Mouse (Mus musculus): ENCODE data around the gene Ing3. TPM values are rescaled to one million over a fixed set of nuclear protein-coding genes. Genes with fewer than 3 reads are reported as not detected.
A peak's percentile ranks its signal among the peaks of the same experiment; 100 is the strongest.

Ing3 gene
- polyA plus RNA-seq, 1 experiment, result 6.9 TPM

DNA sequence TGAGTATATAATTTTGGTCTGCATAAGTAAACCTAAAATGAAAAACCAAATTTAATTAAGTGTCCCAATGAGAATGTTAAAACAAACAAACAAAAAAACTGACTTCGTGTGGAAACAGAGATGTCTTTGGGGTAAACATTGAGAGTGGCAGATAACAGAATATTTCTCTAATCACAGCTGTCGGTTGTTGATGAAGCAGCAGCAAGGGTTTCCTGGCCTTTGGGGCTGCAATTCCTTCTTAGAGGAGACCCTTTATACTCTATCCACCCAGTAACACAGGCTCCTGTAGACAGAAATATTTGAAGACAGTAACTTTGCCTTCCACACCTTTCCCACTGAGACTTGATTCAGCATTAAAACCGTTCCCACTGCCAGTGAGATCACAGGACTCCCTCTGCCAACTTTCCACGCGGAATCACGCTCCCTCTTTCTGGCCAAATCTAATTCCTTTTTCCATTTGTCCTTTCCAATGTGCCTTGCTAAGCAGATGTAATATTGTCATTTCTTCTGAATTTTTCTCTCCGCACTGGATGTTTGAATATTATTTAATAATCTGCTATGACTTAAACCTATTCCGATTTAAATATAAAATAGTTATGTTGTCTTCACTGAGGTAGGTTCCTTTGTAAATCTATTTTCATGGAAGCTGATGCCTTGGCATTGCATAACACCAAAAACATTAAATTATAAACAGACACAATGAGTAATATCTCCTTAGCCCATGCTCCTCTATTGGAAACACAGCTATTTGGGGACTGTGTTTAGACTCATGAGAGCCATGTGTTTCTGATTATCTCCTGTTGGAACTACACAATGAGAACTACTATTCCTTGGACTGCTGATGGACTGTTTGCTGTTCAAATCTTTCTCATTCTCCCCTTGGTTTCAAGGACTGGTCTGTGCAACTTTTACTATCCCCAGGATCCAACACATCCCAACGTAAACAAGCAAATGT is 41.1 kb downstream of the Ing3 start:
- Histone ChIP-seq H3K4me3 (replicated peaks) (no peak overlapping the region), H3K27me3 (replicated peaks) (peaks cover 24% of the 10 kb centered on the region), H3K9me3 (no peaks in the 10 kb centered on the region), H3K36me3 (replicated peaks; ENCODE audit: low read length) (no peaks in the 10 kb centered on the region), H3K4me1 (peaks cover 15% of the 10 kb centered on the region)
- TF ChIP-seq GATA1 (IDR thresholded peaks at IDR 0.05; ENCODE audit: borderline replicate concordance, low read length) (no peak), FLI1 (IDR thresholded peaks at IDR 0.05; ENCODE audit: low read length) (no peak)

DNA sequence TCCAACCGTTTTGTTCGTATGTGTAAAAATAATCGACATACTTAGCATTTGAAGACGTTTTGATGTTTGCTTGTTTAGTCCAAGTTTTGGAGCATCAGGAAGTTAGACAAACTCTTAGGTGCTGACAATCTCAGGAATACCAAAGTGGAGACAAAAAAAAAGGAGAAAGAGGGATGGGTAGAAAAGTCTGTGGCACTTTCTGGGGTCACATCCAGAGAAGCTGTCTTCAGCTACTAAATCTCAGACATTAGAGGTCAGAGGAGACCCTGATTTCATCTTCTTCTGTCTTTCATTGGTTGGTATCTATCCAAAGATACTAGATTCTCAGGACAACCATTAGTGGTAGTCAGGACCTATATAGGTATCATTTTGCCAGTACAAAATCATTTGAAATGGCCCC is 41.8 kb downstream of the Ing3 start:
- Histone ChIP-seq H3K4me1 (peaks cover 8% of the 10 kb centered on the region), H3K9me3 (no peaks in the 10 kb centered on the region), H3K4me3 (replicated peaks) (no peak overlapping the region), H3K36me3 (replicated peaks; ENCODE audit: low read length) (no peaks in the 10 kb centered on the region), H3K27me3 (replicated peaks) (peaks cover 20% of the 10 kb centered on the region)
- TF ChIP-seq FLI1 (IDR thresholded peaks at IDR 0.05; ENCODE audit: low read length) (no peak), GATA1 (IDR thresholded peaks at IDR 0.05; ENCODE audit: borderline replicate concordance, low read length) (no peak)

- no peaks in the 10 kb centered on the region for H3K9me3 ChIP-seq
- TF ChIP-seq FLI1 (IDR thresholded peaks at IDR 0.05; ENCODE audit: low read length) (no peak), GATA1 (IDR thresholded peaks at IDR 0.05; ENCODE audit: borderline replicate concordance, low read length) (no peak)
- H3K4me1 ChIP-seq, result peaks cover 10% of the 10 kb centered on the region
- H3K27me3 ChIP-seq (replicated peaks), result peaks cover 7% of the 10 kb centered on the region
- H3K36me3 ChIP-seq (replicated peaks; ENCODE audit: low read length), result no peaks in the 10 kb centered on the region
- no peak overlapping the region for H3K4me3 ChIP-seq (replicated peaks)
Measured at GRCm38 (mm10) chr6:21993070-21993469, 43.7 kb downstream of the Ing3 start.

GRCm38 (mm10) chr6:21998131-21998530 is 48.8 kb downstream of the Ing3 start:
- H3K4me3 ChIP-seq (replicated peaks), result peak overlapping the region; percentile 54
- H3K27me3 ChIP-seq (replicated peaks), result peaks cover 2% of the 10 kb centered on the region
- TF ChIP-seq GATA1 (IDR thresholded peaks at IDR 0.05; ENCODE audit: borderline replicate concordance, low read length) (no peak), FLI1 (IDR thresholded peaks at IDR 0.05; ENCODE audit: low read length) (no peak)
- H3K9me3 ChIP-seq, result no peaks in the 10 kb centered on the region
- H3K36me3 ChIP-seq (replicated peaks; ENCODE audit: low read length), result no peaks in the 10 kb centered on the region
- H3K4me1 ChIP-seq, result peaks cover 40% of the 10 kb centered on the region

DNA sequence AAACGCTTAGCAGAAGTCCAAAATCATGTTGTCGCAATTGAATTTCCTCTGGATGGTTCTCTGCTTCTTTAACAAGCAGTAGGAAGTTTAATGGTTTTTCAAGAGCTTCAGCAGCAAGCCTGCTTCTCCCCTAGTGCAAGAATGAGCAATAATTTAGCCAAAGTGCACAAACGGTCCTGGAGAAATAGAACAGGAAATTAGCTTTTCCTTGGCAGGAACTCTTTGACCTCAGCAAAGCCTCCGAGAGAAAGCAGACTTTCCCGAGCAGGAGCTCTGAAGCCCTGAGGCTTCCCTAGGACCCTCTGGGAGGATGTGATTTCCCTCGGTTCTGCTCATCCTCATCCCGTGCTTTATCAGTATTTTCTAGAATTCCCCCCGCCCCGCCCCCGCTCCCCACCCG is 49.7 kb downstream of the Ing3 start:
- Histone ChIP-seq H3K36me3 (replicated peaks; ENCODE audit: low read length) (no peaks in the 10 kb centered on the region), H3K4me3 (replicated peaks) (no peak overlapping the region), H3K4me1 (peaks cover 46% of the 10 kb centered on the region), H3K9me3 (no peaks in the 10 kb centered on the region), H3K27me3 (replicated peaks) (peaks cover 2% of the 10 kb centered on the region)
- TF ChIP-seq FLI1 (IDR thresholded peaks at IDR 0.05; ENCODE audit: low read length) (no peak), GATA1 (IDR thresholded peaks at IDR 0.05; ENCODE audit: borderline replicate concordance, low read length) (no peak)

DNA sequence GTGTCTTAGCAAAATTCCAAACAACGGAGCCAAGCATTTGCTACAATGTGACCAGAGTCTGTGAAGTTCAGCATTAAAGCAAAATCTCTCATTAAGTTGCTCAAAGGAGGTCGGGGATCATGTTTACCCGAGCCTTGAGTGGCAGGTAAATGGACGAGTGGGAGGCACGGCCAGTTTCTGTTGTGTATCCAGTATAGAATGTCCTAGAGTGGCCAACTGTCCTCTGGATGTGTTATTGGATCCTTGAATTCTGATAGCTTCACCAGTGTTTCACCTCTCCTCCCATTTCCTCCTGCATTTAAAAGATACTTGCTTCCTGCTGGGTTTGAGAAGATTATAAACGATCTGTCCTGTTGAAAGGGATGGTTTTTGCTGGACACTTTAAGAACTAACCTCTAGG is 50.7 kb downstream of the Ing3 start:
- H3K27me3 ChIP-seq (replicated peaks), result peaks cover 2% of the 10 kb centered on the region
- TF ChIP-seq GATA1 (IDR thresholded peaks at IDR 0.05; ENCODE audit: borderline replicate concordance, low read length) (no peak), FLI1 (IDR thresholded peaks at IDR 0.05; ENCODE audit: low read length) (no peak)
- no peaks in the 10 kb centered on the region for H3K36me3 ChIP-seq (replicated peaks; ENCODE audit: low read length)
- no peaks in the 10 kb centered on the region for H3K9me3 ChIP-seq
- peaks cover 50% of the 10 kb centered on the region for H3K4me1 ChIP-seq
- H3K4me3 ChIP-seq (replicated peaks), result no peak overlapping the region

- TF ChIP-seq GATA1 (IDR thresholded peaks at IDR 0.05; ENCODE audit: borderline replicate concordance, low read length), result no peak
- no peak for TF ChIP-seq FLI1 (IDR thresholded peaks at IDR 0.05; ENCODE audit: low read length)
- Histone ChIP-seq H3K4me3 (replicated peaks) (no peak overlapping the region), H3K27me3 (replicated peaks) (peaks cover 1% of the 10 kb centered on the region), H3K9me3 (no peaks in the 10 kb centered on the region), H3K4me1 (peaks cover 50% of the 10 kb centered on the region), H3K36me3 (replicated peaks; ENCODE audit: low read length) (no peaks in the 10 kb centered on the region)
Measured at GRCm38 (mm10) chr6:22000881-22001280, 51.5 kb downstream of the Ing3 start.

- no peaks in the 10 kb centered on the region for H3K27me3 ChIP-seq (replicated peaks)
- TF ChIP-seq GATA1 (IDR thresholded peaks at IDR 0.05; ENCODE audit: borderline replicate concordance, low read length), result no peak
- no peak for TF ChIP-seq FLI1 (IDR thresholded peaks at IDR 0.05; ENCODE audit: low read length)
- no peaks in the 10 kb centered on the region for H3K36me3 ChIP-seq (replicated peaks; ENCODE audit: low read length)
- no peak overlapping the region for H3K4me3 ChIP-seq (replicated peaks)
- H3K4me1 ChIP-seq, result peaks cover 50% of the 10 kb centered on the region
- H3K9me3 ChIP-seq, result no peaks in the 10 kb centered on the region
Measured at GRCm38 (mm10) chr6:22001284-22001916, 52.0 kb downstream of the Ing3 start.

- TF ChIP-seq FLI1 (IDR thresholded peaks at IDR 0.05; ENCODE audit: low read length), result no peak
- no peak for TF ChIP-seq GATA1 (IDR thresholded peaks at IDR 0.05; ENCODE audit: borderline replicate concordance, low read length)
Measured at GRCm38 (mm10) chr6:22002521-22003199, 53.3 kb downstream of the Ing3 start.

More at GRCm38 (mm10) chr6:22002521-22003199, 53.3 kb downstream of the Ing3 start:
- Histone ChIP-seq H3K4me3 (replicated peaks) (peak overlapping the region; percentile 64), H3K4me1 (peaks cover 44% of the 10 kb centered on the region), H3K9me3 (no peaks in the 10 kb centered on the region), H3K36me3 (replicated peaks; ENCODE audit: low read length) (no peaks in the 10 kb centered on the region), H3K27me3 (replicated peaks) (no peaks in the 10 kb centered on the region)

Measured in megakaryocyte, embryonic 14.5 days (primary cell).